Mouse (Mus musculus) lung, embryonic 15.5 days (tissue): ENCODE results near the gene Hikeshi. TPM values are rescaled to one million over a fixed set of nuclear protein-coding genes. Genes with fewer than 3 reads are reported as not detected.

Source experiments
- ATAC-seq: fragments of 200-750 bp; cut with Nextera tagmentation; 2 replicates; pipeline ENCODE4 v1.8.0; 2017; ENCODE audit warnings: moderate number of reproducible peaks, borderline replicate concordance; ENCODE audit not compliant: low FRiP score, low TSS enrichment; ENCODE audit errors: extremely low read depth
- H3K27ac ChIP-seq: fragments of 300-500 bp; sonication (generic); 2 replicates; pipeline ENCODE4 v1.5.1; 2015; ENCODE audit warnings: moderate library complexity, mild to moderate bottlenecking, inconsistent platforms
- H3K27me3 ChIP-seq: fragments of 300-500 bp; sonication (generic); 2 replicates; pipeline ENCODE4 v1.6.1; 2015; ENCODE audit warnings: inconsistent platforms
- H3K36me3 ChIP-seq: fragments of 300-500 bp; sonication (generic); 2 replicates; pipeline ENCODE4 v1.6.1; 2015; ENCODE audit warnings: inconsistent platforms
- H3K4me1 ChIP-seq: fragments of 300-500 bp; sonication (generic); 2 replicates; pipeline ENCODE4 v1.6.1; 2015; ENCODE audit warnings: inconsistent platforms
- H3K4me2 ChIP-seq: fragments of 300-500 bp; sonication (generic); 2 replicates; pipeline ENCODE4 v1.6.1; 2015; ENCODE audit warnings: inconsistent platforms, mild to moderate bottlenecking, moderate library complexity
- H3K4me3 ChIP-seq: fragments of 300-500 bp; sonication (generic); 2 replicates; pipeline ENCODE4 v1.5.1; 2015; ENCODE audit warnings: mild to moderate bottlenecking, inconsistent platforms
- H3K9ac ChIP-seq: fragments of 300-500 bp; sonication (generic); 2 replicates; pipeline ENCODE4 v1.6.1; 2015; ENCODE audit warnings: inconsistent platforms
- H3K9me3 ChIP-seq: fragments of 300-500 bp; sonication (generic); 2 replicates; pipeline ENCODE4 v1.6.1; 2016; ENCODE audit warnings: inconsistent platforms
- WGBS: fragments of 180-500 bp; shearing (Covaris S2); methylation state at CpG from one replicate; pipeline ENCODE4 v1.1.7; 2015; 5-methylcytosine and 5-hydroxymethylcytosine counted together
- polyA plus RNA-seq: library from polyadenylated mRNA; unstranded; fragments of >200 nt; fragmentation: Nextera tagmentation; extraction: Ambion mirVana; gene quantifications from 2 replicates; pipeline ENCODE4 v1.2.1, GENCODE M21; 2015

Hikeshi gene
- 136 and 144 TPM in 2 replicates for polyA plus RNA-seq

DNA sequence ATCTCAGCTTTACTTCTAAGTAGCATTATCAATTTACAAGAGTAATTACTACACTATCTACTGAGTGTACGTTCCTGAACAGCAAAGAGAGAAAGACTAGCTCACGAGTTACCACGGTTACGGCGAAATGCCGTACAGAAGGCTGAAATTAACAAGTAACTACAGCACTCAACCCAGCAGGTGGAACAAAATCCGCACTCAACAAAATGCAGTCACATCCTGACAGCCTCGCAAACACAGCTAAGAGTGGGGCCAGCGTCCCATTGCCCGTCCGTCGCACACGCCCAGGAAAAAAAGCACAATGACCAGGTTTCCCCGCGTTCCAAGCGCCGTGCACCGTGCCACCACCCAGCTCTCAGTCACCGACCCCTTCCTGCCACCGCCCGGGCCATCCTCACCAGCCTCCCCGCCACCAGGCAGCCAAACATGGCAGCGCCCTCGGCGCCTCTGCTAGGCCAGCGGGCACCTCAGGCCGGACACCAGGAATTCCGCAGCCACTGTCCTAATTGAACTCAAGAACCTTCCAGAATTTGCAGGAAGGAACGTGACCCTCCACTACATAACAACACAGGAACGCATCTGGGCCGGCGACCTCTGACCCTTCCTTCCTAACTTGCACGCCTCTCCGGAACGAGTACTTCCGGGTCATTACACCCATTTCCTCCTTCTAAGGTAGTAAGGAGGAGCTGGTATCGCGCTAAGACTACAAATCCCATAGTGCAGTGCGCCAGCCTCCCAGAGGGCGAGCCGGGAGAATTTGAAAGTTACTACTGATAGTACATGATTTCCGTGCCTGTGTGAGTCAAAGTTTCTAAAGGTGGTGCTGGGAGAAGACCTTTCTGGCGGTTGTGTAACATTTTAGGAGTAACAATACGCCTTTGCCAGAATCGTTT, at the start of gene Hikeshi:
Gene Hikeshi (minus strand): TSS at position 634 of the 893 bp plus-strand sequence.
- Histone ChIP-seq H3K27ac (peak within 1 kb of the TSS; percentile 89), H3K36me3 (no peaks in the 10 kb centered on the region), H3K4me2 (peak within 1 kb of the TSS; percentile 57), H3K9ac (peak within 1 kb of the TSS; percentile 78), H3K9me3 (no peaks in the 10 kb centered on the region), H3K4me3 (peak within 1 kb of the TSS; percentile 93), H3K4me1 (peaks cover 10% of the 10 kb centered on the region), H3K27me3 (no peaks in the 10 kb centered on the region)
- ATAC-seq, result peak; percentile 100
- under 1% methylated on average over 45 of the region's 45 CpGs for WGBS

DNA sequence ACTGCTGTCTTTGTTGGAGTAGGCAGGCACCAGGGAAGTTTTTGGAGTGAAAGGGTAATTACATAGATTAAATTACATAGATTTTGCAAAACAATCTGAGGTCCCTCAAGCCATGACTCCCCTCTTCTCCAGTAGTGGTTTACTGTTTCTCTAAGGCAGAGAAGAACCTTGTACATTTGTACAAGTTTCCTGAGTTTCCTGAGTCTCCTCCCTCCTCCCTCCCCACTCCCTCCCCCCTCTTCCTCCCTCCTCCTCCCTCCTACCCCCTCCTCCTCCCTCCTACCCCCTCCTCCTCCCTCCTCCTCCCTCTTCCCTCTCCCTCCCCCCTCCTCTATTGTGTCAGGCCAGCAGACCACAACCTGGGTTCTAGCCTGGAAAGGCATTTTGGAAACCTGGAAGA, 43.4 kb upstream of the Hikeshi start:
- H3K36me3 ChIP-seq, result no peaks in the 10 kb centered on the region
- H3K4me1 ChIP-seq, result peaks cover 7% of the 10 kb centered on the region; the same call in 1 of the 2 replicates
- no peaks in the 10 kb centered on the region for H3K27me3 ChIP-seq
- H3K9me3 ChIP-seq, result no peaks in the 10 kb centered on the region
- no peak for ATAC-seq
- H3K4me3 ChIP-seq, result no peak overlapping the region
- no peak overlapping the region for H3K27ac ChIP-seq
- no peak overlapping the region for H3K9ac ChIP-seq
- no peak overlapping the region for H3K4me2 ChIP-seq

DNA sequence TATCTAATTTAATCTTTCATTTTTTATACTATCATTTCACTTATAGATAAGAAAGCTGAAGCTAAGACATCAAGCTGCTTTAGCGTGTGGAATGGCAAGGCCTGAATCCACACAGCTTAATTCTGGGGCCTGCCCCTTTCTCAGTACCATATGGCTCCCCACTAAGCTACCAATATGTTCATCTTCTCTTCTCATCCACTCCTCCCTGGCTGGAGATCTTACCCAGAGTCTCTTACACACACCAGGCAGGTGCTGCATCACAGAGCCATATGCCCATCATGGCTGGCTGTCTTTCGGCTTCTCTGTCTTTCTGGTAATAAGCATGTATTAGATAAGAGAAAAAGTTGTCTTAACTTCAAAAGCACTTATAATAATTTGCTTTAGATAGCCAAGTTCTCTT, 42.4 kb upstream of the Hikeshi start:
- Histone ChIP-seq H3K9ac (no peak overlapping the region), H3K4me1 (peaks cover 15% of the 10 kb centered on the region), H3K4me2 (no peak overlapping the region), H3K36me3 (no peaks in the 10 kb centered on the region), H3K27ac (no peak overlapping the region), H3K9me3 (no peaks in the 10 kb centered on the region), H3K4me3 (no peak overlapping the region), H3K27me3 (no peaks in the 10 kb centered on the region)
- 84% methylated on average over 2 of the region's 2 CpGs for WGBS
- no peak for ATAC-seq

DNA sequence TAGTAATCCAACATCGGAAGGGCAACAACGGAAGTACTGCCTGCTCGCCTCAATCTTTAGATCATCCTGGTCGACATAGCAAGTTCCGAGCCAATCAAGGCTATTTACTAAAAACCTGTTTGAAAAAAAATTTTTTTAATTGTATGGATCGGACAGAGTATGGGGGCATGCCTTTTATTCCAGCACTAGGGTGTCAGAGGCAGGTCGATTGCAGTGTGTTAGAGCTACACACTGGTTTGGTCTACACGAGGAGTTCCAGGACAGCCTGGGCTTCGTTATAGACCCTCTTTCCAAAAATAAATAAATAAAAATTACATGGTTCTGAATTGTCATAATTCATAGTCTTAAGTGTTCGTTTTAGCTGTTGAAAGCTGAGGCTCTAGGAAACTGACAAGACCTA, 40.6 kb upstream of the Hikeshi start:
- Histone ChIP-seq H3K4me1 (peaks cover 16% of the 10 kb centered on the region), H3K27me3 (no peaks in the 10 kb centered on the region), H3K9me3 (no peaks in the 10 kb centered on the region), H3K36me3 (peaks cover 3% of the 10 kb centered on the region; the same call in 1 of the 2 replicates), H3K9ac (peak overlapping the region; percentile 92), H3K27ac (peak overlapping the region; percentile 100), H3K4me3 (peak overlapping the region; percentile 76), H3K4me2 (peak overlapping the region; percentile 76)
- no peak for ATAC-seq
- 7% methylated on average over 10 of the region's 10 CpGs for WGBS

DNA sequence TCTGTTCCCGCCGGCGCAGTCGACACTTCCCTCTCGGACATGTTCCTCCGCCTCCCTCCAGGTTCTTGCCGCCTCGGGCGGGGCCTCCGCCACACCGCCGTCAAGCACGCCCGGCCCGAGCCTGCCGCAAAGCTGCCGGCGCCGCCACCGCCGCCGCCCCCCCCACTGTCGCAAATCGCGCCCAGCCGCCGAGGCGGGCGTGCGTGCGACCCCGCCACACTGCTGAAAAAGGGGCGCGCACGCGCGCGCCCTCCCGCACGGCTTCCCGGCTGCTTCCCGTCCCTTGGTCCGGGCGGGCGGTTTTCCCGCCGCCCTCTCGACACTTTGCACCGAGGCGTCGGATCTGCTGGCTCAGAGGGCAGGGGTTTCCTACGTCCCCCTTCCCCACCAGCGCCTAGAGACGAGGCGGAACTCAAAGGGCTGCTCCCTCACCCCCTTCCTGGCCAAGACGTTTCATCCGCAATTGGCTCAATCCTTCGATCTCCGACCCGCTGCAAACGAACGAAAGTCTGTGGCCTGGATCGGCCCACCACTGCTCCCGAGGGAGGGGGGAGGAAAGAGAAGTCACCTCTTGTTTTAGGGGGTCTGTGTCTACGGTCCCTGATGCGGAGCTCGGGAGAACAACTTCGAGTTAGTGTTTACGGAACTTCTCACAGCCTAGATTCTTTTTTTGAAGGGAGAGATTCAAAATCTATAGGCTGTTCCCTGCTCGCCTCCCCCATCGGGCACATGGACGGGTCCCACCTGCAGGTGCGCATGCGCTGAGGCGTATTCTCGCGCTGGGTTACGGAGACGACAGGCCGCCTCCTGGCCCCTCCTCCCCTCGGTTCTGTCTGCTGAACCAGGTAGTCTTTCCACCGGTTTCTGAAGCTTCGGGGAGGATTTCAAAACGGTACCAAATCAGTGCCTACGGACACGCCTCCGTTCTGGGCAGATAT, 39.8 kb upstream of the Hikeshi start, which contains the start of gene Eed:
Gene Eed (minus strand): TSS at position 499 of the 938 bp plus-strand sequence.
- peak within 1 kb of the TSS; percentile 100 for H3K27ac ChIP-seq
- no peaks in the 10 kb centered on the region for H3K9me3 ChIP-seq
- peak; percentile 91 for ATAC-seq
- H3K9ac ChIP-seq, result peak within 1 kb of the TSS; percentile 92
- peak within 1 kb of the TSS; percentile 76 for H3K4me2 ChIP-seq
- H3K27me3 ChIP-seq, result no peaks in the 10 kb centered on the region
- peak within 1 kb of the TSS; percentile 76 for H3K4me3 ChIP-seq
- WGBS, result under 1% methylated on average over 82 of the region's 87 CpGs
- H3K4me1 ChIP-seq, result peaks cover 16% of the 10 kb centered on the region
- peaks cover 8% of the 10 kb centered on the region for H3K36me3 ChIP-seq

DNA sequence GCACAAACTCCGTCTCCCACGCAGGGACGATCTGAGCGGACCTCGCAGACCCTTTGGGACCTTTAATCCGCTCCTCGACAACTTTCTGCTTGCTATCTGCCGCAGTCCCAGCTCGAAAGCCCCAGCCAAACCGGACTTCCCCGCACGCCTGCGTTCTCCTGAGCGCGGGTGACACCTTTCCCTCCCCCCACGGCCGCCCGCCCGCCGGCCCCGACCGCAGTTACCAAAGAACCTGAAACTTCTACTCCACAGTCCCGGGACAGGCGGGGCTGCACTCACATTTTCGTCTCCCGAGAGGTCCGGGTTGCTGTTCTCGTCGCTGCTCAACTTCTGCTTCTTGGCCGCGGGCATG, 39.1 kb upstream of the Hikeshi start:
- no peaks in the 10 kb centered on the region for H3K9me3 ChIP-seq
- peak overlapping the region; percentile 100 for H3K27ac ChIP-seq
- under 1% methylated on average over 31 of the region's 31 CpGs for WGBS
- peaks cover 14% of the 10 kb centered on the region for H3K36me3 ChIP-seq
- peak overlapping the region; percentile 92 for H3K9ac ChIP-seq
- peak; percentile 44; the same call in 1 of the 2 replicates for ATAC-seq
- no peaks in the 10 kb centered on the region for H3K27me3 ChIP-seq
- H3K4me1 ChIP-seq, result peaks cover 16% of the 10 kb centered on the region
- peak overlapping the region; percentile 76 for H3K4me2 ChIP-seq
- H3K4me3 ChIP-seq, result peak overlapping the region; percentile 76

DNA sequence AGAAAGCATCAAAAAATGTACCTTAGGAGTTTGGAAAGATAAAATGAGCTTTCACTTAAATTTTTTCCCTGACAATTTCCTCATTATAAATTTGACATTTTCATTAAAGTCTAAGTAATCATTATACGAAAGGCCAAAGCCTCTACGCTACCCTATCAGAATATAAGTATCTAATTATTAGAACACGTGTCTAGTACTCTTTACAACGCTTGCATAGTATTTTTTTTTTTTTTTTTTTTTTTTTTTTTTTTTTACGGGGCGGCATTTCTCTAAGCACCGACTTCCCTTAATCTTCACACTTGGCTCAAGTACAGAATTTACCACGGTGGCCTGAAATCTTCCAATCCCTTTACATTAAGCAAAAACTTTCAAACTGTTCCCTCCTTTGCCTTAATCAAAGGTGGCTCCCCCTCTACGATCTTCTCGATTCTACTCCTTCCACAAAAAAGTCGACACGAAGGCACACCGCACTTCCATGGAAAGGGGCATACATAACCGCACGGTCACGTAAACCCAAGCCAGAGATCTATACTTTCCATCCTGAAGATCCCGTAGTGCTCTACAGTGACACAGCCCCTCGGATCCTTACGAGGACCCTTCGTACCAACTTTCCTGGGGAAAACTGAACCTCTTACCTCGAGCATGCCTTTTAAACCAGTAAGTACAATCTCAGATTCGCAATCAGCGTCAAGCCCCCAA, 38.6 kb upstream of the Hikeshi start:
- peaks cover 17% of the 10 kb centered on the region for H3K36me3 ChIP-seq
- WGBS, result 3% methylated on average over 23 of the region's 23 CpGs
- peak overlapping the region; percentile 76 for H3K4me3 ChIP-seq

DNA sequence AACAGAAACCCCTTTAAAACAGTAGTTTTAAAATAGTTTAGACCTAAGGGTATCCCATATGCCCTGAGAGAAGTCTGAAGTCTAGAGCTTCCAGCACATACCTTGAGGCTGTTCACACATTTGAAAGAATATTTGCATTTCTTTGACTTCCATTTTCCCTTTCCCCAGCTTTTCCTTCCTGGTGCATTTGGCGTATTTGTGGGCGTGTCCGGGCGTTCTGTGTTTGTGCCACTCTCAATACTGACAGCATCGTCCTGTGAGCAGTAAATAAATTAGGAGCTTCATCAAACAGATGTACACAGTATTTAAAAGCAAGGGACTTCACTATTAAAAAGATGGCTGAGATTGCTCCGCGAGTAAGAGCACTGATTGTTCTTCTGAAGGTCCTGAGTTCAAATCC, 35.8 kb upstream of the Hikeshi start:
- no peak for ATAC-seq
- Histone ChIP-seq H3K4me3 (no peak overlapping the region), H3K4me2 (no peak overlapping the region), H3K9ac (no peak overlapping the region), H3K4me1 (peaks cover 12% of the 10 kb centered on the region), H3K36me3 (peaks cover 42% of the 10 kb centered on the region), H3K27ac (no peak overlapping the region), H3K9me3 (no peaks in the 10 kb centered on the region), H3K27me3 (no peaks in the 10 kb centered on the region)
- WGBS, result 87% methylated on average over 7 of the region's 7 CpGs

More for the DNA sequence above, 38.6 kb upstream of the Hikeshi start:
- Histone ChIP-seq H3K9me3 (no peaks in the 10 kb centered on the region), H3K4me2 (peak overlapping the region; percentile 76), H3K9ac (peak overlapping the region; percentile 92), H3K4me1 (peaks cover 16% of the 10 kb centered on the region), H3K27me3 (no peaks in the 10 kb centered on the region), H3K27ac (peak overlapping the region; percentile 100)
- no peak for ATAC-seq

DNA sequence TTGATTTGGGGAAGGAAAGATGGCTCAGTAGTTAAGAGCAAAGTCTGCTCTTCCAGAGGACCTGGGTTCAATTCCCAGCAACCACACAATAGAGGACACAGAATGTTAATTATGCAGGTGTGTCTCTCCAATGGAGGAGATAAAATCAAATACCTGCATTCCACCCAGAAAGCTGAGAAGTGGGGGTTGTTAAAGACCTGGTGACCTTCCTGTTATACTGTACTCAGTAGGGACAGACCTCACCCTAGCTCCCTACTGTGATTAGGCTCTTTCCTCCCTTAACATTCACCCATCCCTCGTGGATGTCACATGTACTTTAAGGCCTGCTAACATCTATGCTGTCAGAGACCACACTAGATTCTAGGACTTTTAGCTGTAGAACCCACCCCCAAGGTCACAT, 34.6 kb upstream of the Hikeshi start:
- H3K4me1 ChIP-seq, result peaks cover 9% of the 10 kb centered on the region

DNA sequence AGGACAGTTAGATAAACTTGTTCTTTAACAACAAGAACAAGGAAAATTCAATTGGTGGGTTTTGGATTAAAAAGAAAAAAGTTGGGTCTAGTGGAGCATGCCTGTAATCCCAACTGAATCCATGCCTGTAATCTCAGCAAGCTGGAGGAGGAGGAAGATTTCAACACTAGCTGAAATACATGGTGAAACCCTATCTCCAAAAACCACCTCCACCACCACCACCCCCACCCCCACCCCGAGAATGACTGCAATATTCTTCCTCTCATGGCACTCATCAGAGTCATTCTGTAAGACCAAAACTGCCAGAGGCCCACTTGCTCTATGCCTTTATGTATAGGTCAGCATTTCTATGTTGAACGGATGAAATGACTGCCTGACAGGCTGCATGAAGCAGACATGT, 26.2 kb upstream of the Hikeshi start:
- no peak overlapping the region for H3K27ac ChIP-seq
- H3K27me3 ChIP-seq, result no peaks in the 10 kb centered on the region
- no peak overlapping the region for H3K4me2 ChIP-seq
- 65% methylated on average over 2 of the region's 2 CpGs for WGBS
- H3K4me3 ChIP-seq, result no peak overlapping the region
- H3K9me3 ChIP-seq, result no peaks in the 10 kb centered on the region
- H3K36me3 ChIP-seq, result peaks cover 62% of the 10 kb centered on the region
- ATAC-seq, result no peak
- no peak overlapping the region for H3K9ac ChIP-seq
- no peaks in the 10 kb centered on the region for H3K4me1 ChIP-seq

More for the DNA sequence above, 34.6 kb upstream of the Hikeshi start:
- WGBS, result 86% methylated on average over 1 of the region's 1 CpGs
- Histone ChIP-seq H3K9me3 (no peaks in the 10 kb centered on the region), H3K36me3 (peaks cover 45% of the 10 kb centered on the region), H3K9ac (no peak overlapping the region), H3K27me3 (no peaks in the 10 kb centered on the region), H3K4me2 (no peak overlapping the region), H3K4me3 (no peak overlapping the region), H3K27ac (no peak overlapping the region)
- ATAC-seq, result no peak

DNA sequence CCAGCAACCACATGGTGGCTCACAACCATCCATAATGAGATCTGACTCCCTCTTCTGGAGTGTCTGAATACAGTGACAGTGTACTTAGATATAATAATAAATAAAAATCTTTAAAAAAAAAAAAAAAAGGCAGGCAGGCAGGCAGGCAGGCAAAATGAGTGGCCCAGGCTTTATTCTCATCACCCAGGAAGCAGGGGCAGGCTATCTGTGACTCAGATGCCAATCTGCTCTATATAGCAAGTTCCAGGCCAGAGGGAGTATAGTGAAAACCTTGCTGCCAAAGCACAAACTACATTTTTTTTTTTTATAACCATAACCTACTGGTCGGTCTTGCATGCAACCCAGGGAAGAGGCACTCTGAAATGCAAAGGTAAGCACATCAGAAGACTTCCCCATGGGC, 25.8 kb upstream of the Hikeshi start:
- no peak overlapping the region for H3K4me2 ChIP-seq
- no peaks in the 10 kb centered on the region for H3K9me3 ChIP-seq
- H3K4me1 ChIP-seq, result no peaks in the 10 kb centered on the region
- H3K27me3 ChIP-seq, result no peaks in the 10 kb centered on the region
- no peak overlapping the region for H3K9ac ChIP-seq
- no peak overlapping the region for H3K4me3 ChIP-seq
- 85% methylated on average over 1 of the region's 1 CpGs for WGBS
- H3K27ac ChIP-seq, result no peak overlapping the region
- peaks cover 61% of the 10 kb centered on the region for H3K36me3 ChIP-seq
- ATAC-seq, result no peak
